Mouse (Mus musculus) small intestine, adult 2 months (tissue): ENCODE results near the gene Pmm2. TPM values are rescaled to one million over a fixed set of nuclear protein-coding genes. Genes with fewer than 3 reads are reported as not detected.

Experiments
- H3K27ac ChIP-seq: fragments of 200-500 bp; 2 replicates; pipeline ENCODE4 v1.5.1; 2012; ENCODE audit warnings: low read depth, low read length, control low read depth, inconsistent platforms; ENCODE audit not compliant: insufficient read depth
- H3K27me3 ChIP-seq: fragments of 200-500 bp; 2 replicates; pipeline ENCODE4 v1.6.1; 2012; ENCODE audit warnings: mild to moderate bottlenecking, moderate library complexity, low read length, inconsistent platforms; ENCODE audit not compliant: control insufficient read depth, insufficient read depth
- H3K36me3 ChIP-seq: fragments of 200-500 bp; 2 replicates; pipeline ENCODE4 v1.6.1; 2012; ENCODE audit warnings: mild to moderate bottlenecking, low read length, control low read depth, inconsistent platforms; ENCODE audit not compliant: control insufficient read depth, insufficient read depth
- H3K4me1 ChIP-seq: fragments of 200-500 bp; 2 replicates; pipeline ENCODE4 v1.6.1; 2012; ENCODE audit warnings: low read length, inconsistent platforms, mixed read lengths; ENCODE audit not compliant: control insufficient read depth, insufficient read depth, insufficient read length
- H3K4me3 ChIP-seq: fragments of 200-500 bp; 2 replicates; pipeline ENCODE4 v1.5.1; 2012; ENCODE audit warnings: low read depth, mild to moderate bottlenecking, control low read depth, inconsistent platforms, low read length, moderate library complexity
- CTCF ChIP-seq: fragments of 200-500 bp; IDR thresholded peaks from 2 replicates; pipeline ENCODE4 v1.5.1; 2012; ENCODE audit warnings: low read depth, mild to moderate bottlenecking, control low read depth, inconsistent platforms, low read length, moderate library complexity, mixed read lengths; ENCODE audit not compliant: insufficient replicate concordance, insufficient read length; ENCODE audit errors: extremely low read depth
- POLR2A ChIP-seq: fragments of 200-500 bp; IDR thresholded peaks from 2 replicates; pipeline ENCODE4 v1.6.1; 2012; ENCODE audit warnings: low read depth, mild to moderate bottlenecking, control low read depth, inconsistent platforms, low read length, moderate library complexity
- WGBS: fragments of 180-500 bp; shearing (Covaris S2); methylation state at CpG from one replicate; pipeline ENCODE4 v1.1.7; 2018; 5-methylcytosine and 5-hydroxymethylcytosine counted together
- polyA plus RNA-seq: library from polyadenylated mRNA; depleted of rRNA; stranded (reverse); fragments of >200 nt; gene quantifications from 2 replicates; pipeline ENCODE4 v1.2.3, GENCODE M21; 2012

Pmm2 gene
- polyA plus RNA-seq, 1 experiment: 240 TPM

DNA sequence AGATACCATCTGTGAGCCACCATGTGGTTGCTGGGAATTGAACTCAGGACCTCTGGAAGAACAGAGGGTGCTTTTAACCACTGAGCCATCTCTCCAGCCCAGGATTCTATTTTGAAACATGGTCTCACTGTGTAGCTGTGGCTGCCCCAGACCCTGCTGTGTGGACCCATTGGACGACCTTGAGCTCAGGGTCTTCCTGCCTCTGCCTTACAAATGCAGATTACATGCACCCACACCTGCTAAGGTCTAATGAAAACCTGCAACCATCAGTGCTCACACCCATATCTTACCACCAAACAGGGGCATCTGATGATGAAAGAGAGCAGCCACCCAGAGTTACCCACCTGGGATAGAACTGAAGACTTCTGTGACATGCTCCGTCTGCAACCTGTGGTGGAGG, 18.8 kb downstream of the Pmm2 start:
- TF ChIP-seq POLR2A (no peak), CTCF (no peak)
- no peaks in the 10 kb centered on the region for H3K27me3 ChIP-seq
- peaks cover 3% of the 10 kb centered on the region; the same call in 1 of the 2 replicates for H3K4me1 ChIP-seq
- peaks cover 73% of the 10 kb centered on the region for H3K36me3 ChIP-seq
- no peak overlapping the region for H3K4me3 ChIP-seq
- no peak overlapping the region for H3K27ac ChIP-seq
- 78% methylated on average over 2 of the region's 2 CpGs for WGBS

DNA sequence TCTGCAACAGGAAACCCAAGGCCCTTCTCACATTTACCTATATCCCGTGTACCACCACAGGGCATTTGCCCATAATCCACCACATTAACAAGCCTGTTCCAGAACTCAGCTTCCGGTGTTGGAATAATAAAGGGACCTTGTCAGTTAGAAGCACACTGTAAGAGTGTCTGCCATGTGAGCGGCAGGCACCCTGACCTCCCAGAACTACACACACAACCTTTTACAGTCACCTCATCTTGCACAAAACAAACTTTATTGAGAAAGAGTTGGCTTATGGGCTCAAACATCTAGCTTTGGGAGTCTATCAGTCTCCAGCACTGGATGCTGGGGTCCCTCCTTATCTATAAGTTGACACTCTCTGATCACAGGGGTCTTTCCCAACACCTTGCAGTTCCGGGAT, 20.9 kb downstream of the Pmm2 start:
- WGBS: 86% methylated on average over 4 of the region's 4 CpGs
- TF ChIP-seq POLR2A (no peak), CTCF (no peak)

DNA sequence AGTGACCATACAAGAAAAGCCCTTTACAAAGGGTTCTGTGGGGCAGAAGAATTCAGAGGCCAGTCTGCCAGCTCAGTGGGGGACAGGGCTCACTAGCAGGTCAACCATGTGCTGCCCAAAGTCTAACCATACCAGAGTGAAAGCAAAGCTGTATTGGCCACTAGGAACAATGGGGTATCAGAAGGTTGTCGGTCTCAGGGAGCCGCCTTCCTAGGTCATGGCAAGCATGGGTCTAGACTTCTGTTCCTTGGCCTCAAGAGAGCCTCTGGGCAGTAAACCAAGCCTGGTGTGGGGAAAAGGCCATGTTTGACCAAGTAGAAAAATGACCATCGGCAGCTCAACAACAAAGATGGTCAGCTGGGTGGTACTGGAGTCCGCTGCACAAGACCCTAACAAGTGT, 21.3 kb downstream of the Pmm2 start:
- H3K27me3 ChIP-seq: no peaks in the 10 kb centered on the region
- 93% methylated on average over 4 of the region's 4 CpGs for WGBS
- no peak for TF ChIP-seq POLR2A
- H3K27ac ChIP-seq: no peak overlapping the region
- peaks cover 3% of the 10 kb centered on the region; the same call in 1 of the 2 replicates for H3K4me1 ChIP-seq
- no peak overlapping the region for H3K4me3 ChIP-seq
- H3K36me3 ChIP-seq: peaks cover 75% of the 10 kb centered on the region

More for the DNA sequence above, 20.9 kb downstream of the Pmm2 start:
- no peaks in the 10 kb centered on the region for H3K27me3 ChIP-seq
- no peak overlapping the region for H3K27ac ChIP-seq
- H3K36me3 ChIP-seq: peaks cover 74% of the 10 kb centered on the region
- no peak overlapping the region for H3K4me3 ChIP-seq
- peaks cover 3% of the 10 kb centered on the region; the same call in 1 of the 2 replicates for H3K4me1 ChIP-seq

DNA sequence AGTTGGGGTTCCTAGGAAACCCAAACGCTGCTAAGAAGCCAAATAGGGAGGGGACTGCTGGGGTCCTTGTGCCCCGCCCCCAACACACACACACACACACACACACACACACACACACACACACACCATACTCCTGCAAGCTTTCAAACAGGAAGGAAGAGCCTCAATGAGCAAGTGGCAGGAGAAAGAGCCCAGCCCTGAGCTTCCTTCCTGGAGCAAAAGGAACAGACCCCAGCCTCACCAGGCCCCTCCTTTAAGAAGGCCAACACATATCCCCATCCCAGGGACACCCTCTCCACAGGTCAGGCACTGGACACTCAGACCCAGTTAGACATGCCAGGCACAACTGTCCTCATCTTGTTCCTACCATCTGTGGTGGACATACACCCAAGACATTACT, 25.5 kb downstream of the Pmm2 start:
- Histone ChIP-seq H3K36me3 (peaks cover 41% of the 10 kb centered on the region), H3K27ac (no peak overlapping the region), H3K27me3 (no peaks in the 10 kb centered on the region), H3K4me3 (no peak overlapping the region), H3K4me1 (peaks cover 18% of the 10 kb centered on the region)
- 53% methylated on average over 2 of the region's 2 CpGs for WGBS
- TF ChIP-seq CTCF: no peak
- no peak for TF ChIP-seq POLR2A

DNA sequence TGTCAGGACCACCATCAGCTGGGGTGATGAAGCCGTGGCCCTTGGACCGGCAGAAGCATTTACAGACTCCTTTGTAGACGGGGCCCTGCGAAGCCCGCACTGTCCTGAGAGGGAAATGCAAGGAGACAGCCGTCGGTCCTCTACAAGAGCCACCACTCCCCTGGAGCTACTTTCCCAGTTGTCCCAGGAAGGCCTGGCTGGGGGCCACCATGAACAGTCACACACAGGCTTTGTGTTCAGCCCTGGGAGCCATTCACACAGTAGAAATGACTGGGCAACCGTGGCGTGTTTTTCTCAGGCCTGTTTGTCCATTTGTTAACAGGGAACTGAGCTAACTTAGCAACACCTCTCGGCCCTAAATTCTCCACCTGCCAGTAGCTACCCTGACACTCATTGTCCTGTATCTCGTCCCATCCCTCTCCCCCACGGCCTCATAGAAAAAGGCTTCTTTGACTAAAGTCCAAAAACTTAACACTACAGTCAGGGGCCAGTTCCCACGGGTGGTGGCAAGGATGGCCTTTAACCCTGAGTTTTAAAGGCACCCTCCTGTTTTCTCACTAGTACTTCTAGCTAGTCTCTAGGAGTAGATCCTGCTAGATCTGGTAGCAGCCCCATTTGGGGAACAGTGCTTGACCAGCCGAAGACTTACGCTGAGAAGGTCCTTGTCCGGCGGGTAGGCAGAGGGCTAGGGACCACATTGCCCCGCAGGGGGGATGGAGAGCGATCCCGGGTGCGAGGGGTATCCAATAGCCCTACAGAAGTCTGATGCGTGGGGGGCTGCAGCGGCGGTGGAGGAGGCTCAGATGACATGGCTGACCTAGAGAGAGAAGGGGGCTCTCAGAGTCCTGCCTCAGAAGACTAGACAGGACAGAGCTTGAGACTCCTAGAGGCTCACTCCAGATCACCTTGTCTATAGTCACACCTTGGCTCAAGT, 26.4 kb downstream of the Pmm2 start:
- no peak overlapping the region for H3K4me3 ChIP-seq
- no peaks in the 10 kb centered on the region for H3K27me3 ChIP-seq
- H3K4me1 ChIP-seq: peaks cover 18% of the 10 kb centered on the region
- TF ChIP-seq CTCF: no peak
- no peak for TF ChIP-seq POLR2A
- no peak overlapping the region for H3K27ac ChIP-seq
- peaks cover 36% of the 10 kb centered on the region for H3K36me3 ChIP-seq
- WGBS: 81% methylated on average over 24 of the region's 24 CpGs

DNA sequence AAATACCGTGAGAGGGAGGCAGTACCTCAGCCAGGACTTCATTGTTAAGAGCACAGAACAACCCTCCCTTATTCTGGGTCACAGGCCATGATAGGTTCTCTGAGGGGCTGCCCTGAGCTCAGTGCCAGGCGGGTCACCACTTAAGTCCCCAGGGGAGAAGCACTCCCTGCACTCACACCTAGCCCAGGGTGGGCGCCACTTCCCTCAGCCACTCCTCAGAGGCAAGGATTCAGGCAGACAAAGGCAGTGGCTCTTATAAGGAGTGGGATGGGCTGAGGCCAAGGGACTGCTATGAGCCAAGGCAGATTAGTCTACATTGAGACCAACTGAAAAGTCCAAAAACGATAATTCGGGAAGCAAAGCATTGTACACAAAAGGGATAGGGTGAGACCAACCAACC, 27.9 kb downstream of the Pmm2 start:
- Histone ChIP-seq H3K36me3 (peaks cover 26% of the 10 kb centered on the region), H3K4me3 (no peak overlapping the region), H3K27me3 (no peaks in the 10 kb centered on the region), H3K4me1 (peaks cover 20% of the 10 kb centered on the region), H3K27ac (no peak overlapping the region)
- WGBS: 80% methylated on average over 5 of the region's 5 CpGs
- TF ChIP-seq CTCF (no peak), POLR2A (no peak)

DNA sequence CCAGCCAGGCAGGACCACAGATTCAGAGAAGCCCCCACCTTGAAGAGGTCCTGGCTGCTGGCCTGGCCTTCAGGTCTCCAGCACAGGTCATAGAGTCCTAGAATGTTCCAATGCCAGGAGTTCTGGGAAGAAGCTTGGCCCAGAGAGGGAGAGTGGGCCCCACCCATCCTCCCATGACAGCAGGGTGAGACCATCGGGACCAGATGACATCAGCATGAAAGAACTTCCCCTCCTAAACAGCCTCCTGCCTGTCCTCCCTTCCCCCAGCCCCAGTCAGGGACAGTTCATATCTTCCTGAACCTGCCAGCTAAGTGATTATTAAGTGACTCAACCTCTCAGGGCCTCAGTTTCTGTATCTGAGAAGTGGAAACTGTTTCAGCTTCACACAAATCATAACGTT, 29.0 kb downstream of the Pmm2 start:
- Histone ChIP-seq H3K36me3 (peaks cover 19% of the 10 kb centered on the region), H3K27me3 (no peaks in the 10 kb centered on the region), H3K4me1 (peaks cover 24% of the 10 kb centered on the region), H3K27ac (no peak overlapping the region; the same call in 1 of the 2 replicates), H3K4me3 (no peak overlapping the region)
- TF ChIP-seq CTCF (no peak), POLR2A (no peak)
- 34% methylated on average over 2 of the region's 2 CpGs for WGBS
